Mouse (Mus musculus) urinary bladder, postnatal 25 days (tissue): Measurements from ENCODE around the gene Rpl39.
"Not testable (repeated sequence)": the region's sequence is repeated elsewhere in the genome, so short reads cannot be mapped to it uniquely, and the experiment has no call there.

Source experiments
- DNase-seq: peaks from one replicate; pipeline ENCODE4 v3.0.0; 2022; ENCODE audit warnings: low spot score

Gene Rpl39

GRCm38 (mm10) chrX:37084927-37085660 is at the start of gene Rpl39:
Rpl39 (minus strand) TSS chrX:37085402.
- peak; percentile 69 for DNase-seq

- peak; percentile 62 for DNase-seq
These were observed 41.6 kb upstream of the Rpl39 start, which contains the start of gene Nkap for GRCm38 (mm10) chrX:37126671-37127358. Nkap (plus strand) TSS chrX:37126795.

- DNase-seq = no peak
These were observed 40.3 kb upstream of the Rpl39 start for GRCm38 (mm10) chrX:37125511-37125910.

- DNase-seq = no peak
These were observed 35.0 kb upstream of the Rpl39 start for GRCm38 (mm10) chrX:37120212-37120611.

GRCm38 (mm10) chrX:37119585-37119984 is 34.4 kb upstream of the Rpl39 start:
- DNase-seq = no peak

- no peak for DNase-seq
These were observed 31.9 kb upstream of the Rpl39 start for GRCm38 (mm10) chrX:37117085-37117484.

- no peak for DNase-seq
These were observed 25.6 kb upstream of the Rpl39 start for GRCm38 (mm10) chrX:37110881-37111193.

GRCm38 (mm10) chrX:37110193-37110880 is 25.1 kb upstream of the Rpl39 start, which contains the start of gene Upf3b:
Upf3b (minus strand) TSS chrX:37110322.
- peak; percentile 75 for DNase-seq

GRCm38 (mm10) chrX:37109526-37110192 is 24.5 kb upstream of the Rpl39 start:
- DNase-seq = no peak

GRCm38 (mm10) chrX:37103826-37104225 is 18.6 kb upstream of the Rpl39 start:
- DNase-seq = no peak

GRCm38 (mm10) chrX:37098681-37099080 is 13.5 kb upstream of the Rpl39 start:
- DNase-seq = no peak

GRCm38 (mm10) chrX:37095106-37095768 is 10.0 kb upstream of the Rpl39 start:
- no peak for DNase-seq

- no peak for DNase-seq
These were observed 6.3 kb upstream of the Rpl39 start for GRCm38 (mm10) chrX:37091457-37091856.

- DNase-seq = no peak
These were observed 3.6 kb upstream of the Rpl39 start for GRCm38 (mm10) chrX:37088778-37089177.

GRCm38 (mm10) chrX:37085665-37086064 is 463 bp upstream of the Rpl39 start:
- DNase-seq = no peak

GRCm38 (mm10) chrX:37084318-37084926 is 780 bp downstream of the Rpl39 start:
- DNase-seq = no peak

- DNase-seq = no peak
These were observed 4.0 kb downstream of the Rpl39 start for GRCm38 (mm10) chrX:37081194-37081593.

- not testable (repeated sequence) for DNase-seq
These were observed 4.9 kb downstream of the Rpl39 start for GRCm38 (mm10) chrX:37080345-37080744.

- DNase-seq = no peak
These were observed 8.6 kb downstream of the Rpl39 start for GRCm38 (mm10) chrX:37076651-37077050.

GRCm38 (mm10) chrX:37074262-37074892 is 10.8 kb downstream of the Rpl39 start:
- DNase-seq = peak; percentile 53

GRCm38 (mm10) chrX:37068766-37069165 is 16.4 kb downstream of the Rpl39 start:
- DNase-seq = no peak
